In genomic region chr8:120251411-120252035, GRCm38 (mm10) we compare ENCODE assay signal across 8 mouse cellular contexts. TPM values are rescaled to one million over a fixed set of nuclear protein-coding genes. Genes with fewer than 3 reads are reported as not detected.
DNase-seq lines count a peak whose midpoint lies in the region; ATAC-seq and TF ChIP-seq lines count a peak whose summit lies in the region.

No protein-coding gene starts in this region.

- WGBS in kidney, embryonic 15.5 days, result 40% methylated on average over 9 of the region's 9 CpGs
- 76% methylated on average over 9 of the region's 9 CpGs for WGBS in forebrain, embryonic 15.5 days
- WGBS in hindbrain, postnatal 0 days, result 58% methylated on average over 9 of the region's 9 CpGs
- WGBS in midbrain, embryonic 16.5 days, result 71% methylated on average over 9 of the region's 9 CpGs

- TF ChIP-seq CTCF in hindbrain, postnatal 0 days (IDR thresholded peaks at IDR 0.05; ENCODE audit: low read depth), result no peak

- no peak overlapping the region for H3K9ac ChIP-seq in kidney, embryonic 15.5 days
- no peak overlapping the region for H3K9ac ChIP-seq in forebrain, embryonic 15.5 days (replicated peaks)
- 0 out of 2 replicates have a peak overlapping the region, but pooled peaks have one; percentile 21 for H3K9ac ChIP-seq in hindbrain, postnatal 0 days (replicated peaks; ENCODE audit: low read length)
- peak overlapping the region; percentile 49 for H3K9ac ChIP-seq in midbrain, embryonic 16.5 days (ENCODE audit: low read depth, low read length)

- ATAC-seq in kidney, embryonic 15.5 days (replicated peaks; ENCODE audit: low FRiP score), result no peak; the same call in 1 of the 2 replicates
- ATAC-seq in forebrain, embryonic 15.5 days (replicated peaks), result no peak
- ATAC-seq in hindbrain, postnatal 0 days, result peak; percentile 25; the same call in 1 of the 2 replicates
- ATAC-seq in midbrain, embryonic 16.5 days, result no peak

- no peaks in the 10 kb centered on the region for H3K27me3 ChIP-seq in kidney, embryonic 15.5 days
- H3K27me3 ChIP-seq in forebrain, embryonic 15.5 days, result no peaks in the 10 kb centered on the region
- no peaks in the 10 kb centered on the region for H3K27me3 ChIP-seq in hindbrain, postnatal 0 days (ENCODE audit: insufficient read depth, low read length)
- no peaks in the 10 kb centered on the region for H3K27me3 ChIP-seq in midbrain, embryonic 16.5 days (ENCODE audit: control insufficient read depth, insufficient read depth, low read depth, low read length)

- H3K27ac ChIP-seq in kidney, embryonic 15.5 days, result peak overlapping the region; percentile 48
- H3K27ac ChIP-seq in forebrain, embryonic 15.5 days (replicated peaks), result 0 out of 2 replicates have a peak overlapping the region, but pooled peaks have one; percentile 38
- H3K27ac ChIP-seq in hindbrain, postnatal 0 days, result peak overlapping the region; percentile 71; the same call in 1 of the 2 replicates
- H3K27ac ChIP-seq in midbrain, embryonic 16.5 days (ENCODE audit: low read length), result peak overlapping the region; percentile 84

- no peaks in the 10 kb centered on the region for H3K9me3 ChIP-seq in kidney, embryonic 15.5 days (replicated peaks)
- H3K9me3 ChIP-seq in forebrain, embryonic 15.5 days, result no peaks in the 10 kb centered on the region
- no peaks in the 10 kb centered on the region for H3K9me3 ChIP-seq in hindbrain, postnatal 0 days (ENCODE audit: low read length)
- no peaks in the 10 kb centered on the region for H3K9me3 ChIP-seq in midbrain, embryonic 16.5 days (replicated peaks; ENCODE audit: control insufficient read depth, low read length, poor library complexity, severe bottlenecking)

- no peaks in the 10 kb centered on the region for H3K36me3 ChIP-seq in kidney, embryonic 15.5 days
- no peaks in the 10 kb centered on the region for H3K36me3 ChIP-seq in forebrain, embryonic 15.5 days
- H3K36me3 ChIP-seq in hindbrain, postnatal 0 days (ENCODE audit: insufficient read depth, low read length), result no peaks in the 10 kb centered on the region
- H3K36me3 ChIP-seq in midbrain, embryonic 16.5 days (ENCODE audit: control insufficient read depth, insufficient read depth, low read length), result no peaks in the 10 kb centered on the region

- H3K4me2 ChIP-seq in kidney, embryonic 15.5 days, result no peak overlapping the region
- no peak overlapping the region for H3K4me2 ChIP-seq in forebrain, embryonic 15.5 days (replicated peaks)
- H3K4me2 ChIP-seq in hindbrain, postnatal 0 days (ENCODE audit: low read depth, low read length), result no peak overlapping the region
- H3K4me2 ChIP-seq in midbrain, embryonic 16.5 days (ENCODE audit: low read length), result peak overlapping the region; percentile 33; the same call in 1 of the 2 replicates

- no peak for DNase-seq in kidney, adult 8-10 months
- DNase-seq in hindbrain, postnatal 0 days (ENCODE audit: low spot score), result no peak
- no peak for DNase-seq in liver
- DNase-seq in cerebellum, adult 11-12 months, result no peak
- DNase-seq in embryo, embryonic 10.5 days (ENCODE audit: low spot score), result no peak

- no peak overlapping the region for H3K4me3 ChIP-seq in kidney, embryonic 15.5 days (replicated peaks)
- H3K4me3 ChIP-seq in forebrain, embryonic 15.5 days, result no peak overlapping the region
- no peak overlapping the region for H3K4me3 ChIP-seq in hindbrain, postnatal 0 days (ENCODE audit: low read length)
- H3K4me3 ChIP-seq in midbrain, embryonic 16.5 days (ENCODE audit: low read depth, low read length), result no peak overlapping the region

- peaks cover 52% of the 10 kb centered on the region for H3K4me1 ChIP-seq in kidney, embryonic 15.5 days
- H3K4me1 ChIP-seq in forebrain, embryonic 15.5 days, result peaks cover 15% of the 10 kb centered on the region
- peaks cover 7% of the 10 kb centered on the region; the same call in 1 of the 2 replicates for H3K4me1 ChIP-seq in hindbrain, postnatal 0 days (ENCODE audit: insufficient read depth, low read length)
- H3K4me1 ChIP-seq in midbrain, embryonic 16.5 days (ENCODE audit: control insufficient read depth, insufficient read depth, low read length), result peaks cover 12% of the 10 kb centered on the region

RNA-seq across cellular contexts. Expression of gene Gse1, which starts 23.3 kb away (rescaled TPM):
- 8.3 and 10.0 TPM in 2 replicates for polyA plus RNA-seq in kidney, embryonic 15.5 days (2015; fragmentation: Nextera tagmentation; extraction: Ambion mirVana)
- polyA plus RNA-seq in forebrain, embryonic 15.5 days (2015; fragmentation: Nextera tagmentation; extraction: Ambion mirVana), result 31.3 and 32.7 TPM in 2 replicates
- 37.5 and 48.3 TPM in 2 replicates for total RNA-seq in hindbrain, postnatal 0 days (2014; rRNA removed)
- 12.3 and 13.4 TPM in 2 replicates for polyA plus RNA-seq in hindbrain, postnatal 0 days (2015; fragmentation: Nextera tagmentation; extraction: Ambion mirVana)
- polyA plus RNA-seq in midbrain, embryonic 16.5 days (2015; fragmentation: Nextera tagmentation; extraction: Ambion mirVana), result 13.3 and 17.6 TPM in 2 replicates

Comparison
In these comparisons a context has a peak if more than half of its experiments do, and no peak if none do; other contexts are left out.
1. H3K9ac ChIP-seq: peak in hindbrain, postnatal 0 days (single experiment) and midbrain, embryonic 16.5 days (single experiment); none in kidney, embryonic 15.5 days (single experiment) and forebrain, embryonic 15.5 days (single experiment).
2. Peak in every context shown above with its lines, with median percentiles within 50 percentile points of each other: H3K27ac ChIP-seq.